Mouse (Mus musculus) C2C12 (cell line): ENCODE data around the gene Prdm8. TPM values are rescaled to one million over a fixed set of nuclear protein-coding genes. Genes with fewer than 3 reads are reported as not detected.

Source experiments
- H3K27me3 ChIP-seq: one replicate; pipeline ENCODE4 v1.6.1; 2011; ENCODE audit not compliant: control insufficient read depth, insufficient read depth, insufficient read length
- H3K36me3 ChIP-seq: one replicate; pipeline ENCODE4 v1.6.1; 2011; ENCODE audit not compliant: control insufficient read depth, insufficient read depth
- H3K4me3 ChIP-seq: one replicate; pipeline ENCODE4 v1.5.1; 2011; ENCODE audit warnings: mild to moderate bottlenecking, control low read depth; ENCODE audit not compliant: poor library complexity, insufficient read depth, severe bottlenecking
- H3K79me2 ChIP-seq: one replicate; pipeline ENCODE4 v1.6.1; 2011; ENCODE audit not compliant: control insufficient read depth, insufficient read depth
- H3K79me3 ChIP-seq: one replicate; pipeline ENCODE4 v1.6.1; 2011; ENCODE audit warnings: low read depth, control low read depth
- H3ac ChIP-seq: one replicate; pipeline ENCODE3; 2011; ENCODE audit warnings: low read depth; ENCODE audit not compliant: control insufficient read depth, insufficient read length
- CEBPB ChIP-seq: IDR thresholded peaks from one replicate; pipeline ENCODE4 v1.6.1; 2011; ENCODE audit warnings: low read depth, mild to moderate bottlenecking, control low read depth, moderate library complexity
- CTCF ChIP-seq: IDR thresholded peaks from one replicate; pipeline ENCODE4 v1.5.1; 2011; ENCODE audit not compliant: control insufficient read depth, insufficient read depth, insufficient read length
- FOSL1 ChIP-seq: IDR thresholded peaks from one replicate; pipeline ENCODE4 v1.8.0; 2011; ENCODE audit warnings: mild to moderate bottlenecking, low read length; ENCODE audit not compliant: poor library complexity, insufficient read depth, severe bottlenecking
- MAX ChIP-seq: IDR thresholded peaks from one replicate; pipeline ENCODE4 v1.6.1; 2011; ENCODE audit warnings: mild to moderate bottlenecking, control low read depth
- MYOD1 ChIP-seq: IDR thresholded peaks from one replicate; pipeline ENCODE4 v1.6.1; 2011; ENCODE audit warnings: low read depth; ENCODE audit not compliant: control insufficient read depth, insufficient read length
- MYOG ChIP-seq: IDR thresholded peaks from one replicate; pipeline ENCODE4 v1.6.1; 2011; ENCODE audit not compliant: control insufficient read depth, insufficient read length; ENCODE audit errors: extremely low read depth
- USF1 ChIP-seq: IDR thresholded peaks from one replicate; pipeline ENCODE4 v1.6.1; 2011; ENCODE audit warnings: low read depth, mild to moderate bottlenecking, control low read depth, moderate library complexity
- polyA plus RNA-seq: library from polyadenylated mRNA; unstranded; fragments of >200 nt; fragmentation: generic; extraction: Trizol; gene quantifications from one replicate; pipeline ENCODE4 v1.2.1, GENCODE M21; 2012; ENCODE audit warnings: missing spikeins

Gene Prdm8
- polyA plus RNA-seq, 1 experiment = 1.7 TPM

DNA sequence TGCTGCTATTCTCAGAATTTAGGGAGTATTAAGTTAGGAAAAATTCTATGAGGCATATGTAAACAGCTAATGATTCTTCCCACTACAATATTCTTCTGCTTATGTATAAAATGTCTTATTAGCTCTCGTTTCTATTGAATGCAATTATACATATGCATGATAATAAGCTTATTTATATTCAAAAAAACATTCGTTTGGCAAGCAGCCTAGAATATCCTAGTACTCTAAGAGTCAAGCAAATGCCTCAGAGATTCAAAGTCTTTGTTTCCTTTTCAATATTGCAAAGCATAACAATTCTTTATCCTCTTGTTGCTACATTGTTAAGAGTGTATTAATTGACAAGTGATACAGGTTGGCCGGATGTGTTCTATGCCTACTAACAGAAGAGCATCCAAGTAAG, 34.6 kb downstream of the Prdm8 start:
- no peak overlapping the region for H3ac ChIP-seq
- H3K27me3 ChIP-seq = no peaks in the 10 kb centered on the region
- no peaks in the 10 kb centered on the region for H3K79me2 ChIP-seq
- no peak for TF ChIP-seq MYOG
- TF ChIP-seq MAX = no peak
- TF ChIP-seq CEBPB = no peak
- no peak for TF ChIP-seq USF1
- TF ChIP-seq FOSL1 = no peak
- no peak overlapping the region for H3K4me3 ChIP-seq
- H3K79me3 ChIP-seq = no peaks in the 10 kb centered on the region
- no peaks in the 10 kb centered on the region for H3K36me3 ChIP-seq

GRCm38 (mm10) chr5:98202996-98203395, 36.0 kb downstream of the Prdm8 start:
- Histone ChIP-seq H3K36me3 (no peaks in the 10 kb centered on the region), H3ac (no peak overlapping the region), H3K4me3 (no peak overlapping the region), H3K79me3 (no peaks in the 10 kb centered on the region), H3K27me3 (no peaks in the 10 kb centered on the region), H3K79me2 (no peaks in the 10 kb centered on the region)
- TF ChIP-seq MAX = no peak
- TF ChIP-seq MYOD1 = no peak
- no peak for TF ChIP-seq FOSL1
- no peak for TF ChIP-seq USF1
- TF ChIP-seq CEBPB = no peak
- TF ChIP-seq MYOG = no peak
- TF ChIP-seq CTCF = no peak

DNA sequence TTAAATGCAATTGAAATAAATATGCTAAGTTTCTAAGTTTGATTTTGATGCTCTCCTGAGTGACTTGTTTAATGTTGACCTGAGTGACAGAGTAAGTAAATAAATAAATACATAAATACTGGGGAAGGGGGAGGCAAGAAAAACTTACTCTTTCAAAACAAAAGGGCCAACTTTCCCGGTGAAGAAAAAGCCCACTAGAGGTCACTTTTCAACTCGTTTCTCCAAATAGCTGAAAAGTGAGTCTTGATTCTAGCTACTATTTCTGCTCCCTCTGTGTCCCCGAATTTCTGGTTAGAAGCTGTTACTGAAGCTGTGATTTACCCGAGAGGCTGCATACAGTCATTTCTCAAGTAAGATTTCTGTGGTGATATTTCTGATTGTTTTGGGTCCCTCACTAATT, 45.5 kb downstream of the Prdm8 start:
- H3K36me3 ChIP-seq = no peaks in the 10 kb centered on the region
- H3ac ChIP-seq = no peak overlapping the region
- H3K79me2 ChIP-seq = no peaks in the 10 kb centered on the region
- no peak for TF ChIP-seq CEBPB
- TF ChIP-seq FOSL1 = no peak
- TF ChIP-seq MYOG = no peak
- no peak for TF ChIP-seq USF1
- no peak for TF ChIP-seq MYOD1
- TF ChIP-seq CTCF = no peak
- TF ChIP-seq MAX = no peak
- H3K27me3 ChIP-seq = no peaks in the 10 kb centered on the region
- H3K4me3 ChIP-seq = no peak overlapping the region
- H3K79me3 ChIP-seq = no peaks in the 10 kb centered on the region

DNA sequence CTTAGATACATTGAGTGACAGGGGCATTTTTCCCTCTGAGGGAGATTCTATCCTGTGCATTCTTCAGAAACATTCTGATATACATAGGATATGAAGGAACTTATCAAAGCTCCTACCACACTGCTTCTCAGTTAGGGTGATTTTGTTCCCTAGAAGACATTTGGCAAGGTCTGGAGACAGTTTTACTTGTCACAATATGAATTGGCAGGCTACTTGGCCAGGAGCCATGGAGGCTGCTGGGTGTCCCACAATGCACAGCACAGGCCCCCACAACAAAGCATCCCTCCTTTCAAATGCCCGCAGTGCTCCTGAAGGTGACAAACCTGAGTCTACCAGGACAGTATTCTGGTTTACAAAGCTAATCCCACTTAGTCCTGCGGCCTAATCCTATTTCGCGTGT, 55.0 kb downstream of the Prdm8 start:
- H3K4me3 ChIP-seq = no peak overlapping the region
- no peak overlapping the region for H3ac ChIP-seq
- H3K36me3 ChIP-seq = no peaks in the 10 kb centered on the region
- no peak for TF ChIP-seq CEBPB
- no peak for TF ChIP-seq FOSL1
- no peak for TF ChIP-seq MYOD1
- no peak for TF ChIP-seq MYOG
- TF ChIP-seq CTCF = no peak
- TF ChIP-seq USF1 = no peak
- TF ChIP-seq MAX = no peak
- H3K79me3 ChIP-seq = no peaks in the 10 kb centered on the region
- no peaks in the 10 kb centered on the region for H3K27me3 ChIP-seq
- H3K79me2 ChIP-seq = no peaks in the 10 kb centered on the region

- no peak for TF ChIP-seq CEBPB
- H3K36me3 ChIP-seq = no peaks in the 10 kb centered on the region
- H3K4me3 ChIP-seq = no peak overlapping the region
- no peaks in the 10 kb centered on the region for H3K79me2 ChIP-seq
- H3ac ChIP-seq = no peak overlapping the region
- no peaks in the 10 kb centered on the region for H3K79me3 ChIP-seq
- H3K27me3 ChIP-seq = no peaks in the 10 kb centered on the region
Observed at GRCm38 (mm10) chr5:98226710-98227109, 59.7 kb downstream of the Prdm8 start.

- Histone ChIP-seq H3K4me3 (no peak overlapping the region), H3K79me3 (no peaks in the 10 kb centered on the region), H3K36me3 (no peaks in the 10 kb centered on the region), H3K27me3 (no peaks in the 10 kb centered on the region), H3ac (no peak overlapping the region), H3K79me2 (no peaks in the 10 kb centered on the region)
- no peak for TF ChIP-seq CTCF
- TF ChIP-seq FOSL1 = no peak
- no peak for TF ChIP-seq CEBPB
- no peak for TF ChIP-seq MAX
- no peak for TF ChIP-seq USF1
- TF ChIP-seq MYOG = no peak
- TF ChIP-seq MYOD1 = no peak
Observed at GRCm38 (mm10) chr5:98229456-98229855, 62.5 kb downstream of the Prdm8 start.
